Mouse (Mus musculus): ENCODE data around the gene Fam170b. TPM values are rescaled to one million over a fixed set of nuclear protein-coding genes. Genes with fewer than 3 reads are reported as not detected.

The Fam170b gene
- polyA plus RNA-seq (2017; shearing (Covaris generic)) = not detected

GRCm38 (mm10) chr14:32833847-32834246 lies at the start of gene Fam170b:
Gene Fam170b, plus strand, starts transcription at chr14:32833962.
- ATAC-seq = no peak

DNA sequence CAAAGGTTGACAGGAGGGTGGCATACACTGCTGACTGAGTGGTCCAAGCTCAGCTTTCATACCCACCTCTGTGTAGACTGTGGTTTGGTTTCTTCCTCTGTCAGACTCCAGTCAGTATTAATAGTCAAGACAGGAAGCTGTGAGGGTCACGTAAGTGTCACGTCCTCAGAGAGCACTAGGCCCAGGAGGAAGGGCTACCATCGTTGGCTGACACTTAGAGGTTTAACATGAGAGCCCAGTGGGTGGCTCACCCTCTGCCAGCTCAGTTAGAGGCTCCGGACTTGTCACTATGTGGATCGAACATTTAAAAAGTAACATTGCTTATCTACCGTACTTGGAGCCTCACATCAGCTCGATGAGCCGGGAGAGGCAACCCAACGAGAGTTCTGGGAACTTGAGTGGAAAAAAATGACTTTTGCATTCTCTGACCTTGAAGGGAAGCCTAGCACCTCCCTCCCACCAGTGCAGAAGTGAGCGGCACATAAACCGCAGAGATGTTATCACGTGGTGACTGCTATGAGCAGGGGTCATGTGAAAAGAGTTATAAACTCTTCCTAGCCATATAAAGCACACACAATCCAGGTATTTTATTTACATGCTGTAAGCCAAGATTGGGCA lies 49.5 kb upstream of the Fam170b start:
- peak; percentile 80 for ATAC-seq

GRCm38 (mm10) chr14:32784748-32785134 lies 49.0 kb upstream of the Fam170b start:
- ATAC-seq = peak; percentile 24

DNA sequence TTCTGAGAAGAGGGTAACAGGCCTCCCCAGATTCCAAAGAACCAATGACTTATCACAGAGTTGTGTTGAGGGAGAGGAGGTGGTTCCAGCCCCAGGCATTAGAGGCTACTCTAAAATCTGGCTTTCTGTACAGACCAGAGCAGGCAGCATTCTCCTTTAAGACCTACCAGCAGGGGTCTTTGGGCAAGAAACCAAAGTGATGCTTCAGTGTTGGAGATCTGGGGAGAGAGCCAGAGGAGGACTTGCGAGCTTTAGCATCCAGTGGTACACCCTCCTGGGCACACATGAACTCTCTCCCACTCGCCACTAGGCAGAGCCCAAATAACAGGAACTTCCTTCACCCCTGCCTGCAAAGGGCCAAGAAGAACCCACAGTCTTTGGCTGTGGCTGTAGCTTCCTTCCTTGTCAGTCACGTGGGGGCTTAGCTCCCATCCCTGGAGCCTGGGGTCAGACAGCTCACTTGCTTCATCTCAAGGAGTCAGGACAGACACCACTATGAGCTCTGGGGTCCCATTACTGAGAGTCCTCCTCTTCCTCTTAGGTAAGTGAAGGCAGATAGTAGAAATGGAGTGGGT lies 48.1 kb upstream of the Fam170b start, which contains the start of gene Tmem273:
Tmem273 (plus strand) TSS at position 408 of the 575 bp plus-strand sequence.
- ATAC-seq = no peak

- no peak for ATAC-seq
Measured at GRCm38 (mm10) chr14:32787691-32788090, 46.1 kb upstream of the Fam170b start.

GRCm38 (mm10) chr14:32796375-32796774 lies 37.4 kb upstream of the Fam170b start:
- ATAC-seq = no peak

- ATAC-seq = no peak
Measured at GRCm38 (mm10) chr14:32797803-32798202, 36.0 kb upstream of the Fam170b start.

DNA sequence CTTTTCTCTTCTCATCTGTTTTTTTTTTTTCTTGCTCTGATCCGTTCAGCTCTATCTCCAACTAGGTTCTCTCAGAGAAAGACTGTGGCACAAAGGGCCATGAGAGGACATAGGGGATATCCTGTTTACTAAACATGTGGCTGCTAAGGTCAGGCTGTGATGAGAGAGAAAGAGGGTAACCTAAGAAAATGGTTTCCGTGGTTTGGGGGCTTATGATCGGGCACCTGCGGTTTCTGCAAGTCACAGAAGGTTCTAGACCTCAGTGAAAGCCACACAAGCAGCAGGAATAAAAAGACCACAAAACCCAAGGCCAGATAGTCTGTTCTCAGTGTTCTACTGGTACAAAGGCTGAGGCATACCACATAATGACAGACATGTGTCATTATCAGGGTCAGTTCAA lies 35.4 kb upstream of the Fam170b start:
- peak; percentile 49 for ATAC-seq

GRCm38 (mm10) chr14:32800048-32800447 lies 33.7 kb upstream of the Fam170b start:
- no peak for ATAC-seq

DNA sequence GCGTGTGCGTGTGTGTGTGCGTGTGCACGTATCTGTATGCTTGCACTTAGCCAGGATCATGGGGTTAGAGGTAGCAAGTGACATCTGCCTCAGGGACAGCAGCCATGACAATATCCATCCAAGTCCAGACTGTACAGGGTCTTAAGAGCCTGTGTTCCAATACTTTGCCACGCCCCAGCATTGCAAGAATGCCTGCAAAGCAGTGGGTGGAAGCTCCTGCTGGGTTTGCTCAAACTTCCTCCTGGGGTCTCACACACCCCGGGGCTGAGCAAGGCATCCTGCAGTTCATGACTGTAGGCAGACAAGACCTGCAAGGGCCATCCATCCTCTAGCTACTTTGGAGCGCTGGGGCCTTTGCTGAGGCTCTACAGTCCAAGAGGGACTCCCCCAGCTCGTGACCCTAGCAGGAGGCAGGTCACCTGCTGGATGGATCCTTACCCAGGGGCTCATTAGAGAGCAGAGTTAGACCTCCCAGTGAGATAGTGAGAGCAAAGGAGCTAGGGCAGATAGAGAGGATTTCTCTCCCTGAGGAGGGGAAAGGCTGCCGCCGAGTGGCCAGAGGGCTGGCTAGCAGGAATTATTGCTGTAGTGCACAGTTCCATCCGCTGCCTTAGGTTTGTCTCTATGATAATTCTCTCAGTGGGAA lies 32.6 kb upstream of the Fam170b start:
- no peak for ATAC-seq

- no peak for ATAC-seq
Measured at GRCm38 (mm10) chr14:32801662-32802024, 32.1 kb upstream of the Fam170b start.

GRCm38 (mm10) chr14:32810111-32810510 lies 23.7 kb upstream of the Fam170b start:
- no peak for ATAC-seq

GRCm38 (mm10) chr14:32812429-32812828 lies 21.3 kb upstream of the Fam170b start:
- ATAC-seq = no peak

GRCm38 (mm10) chr14:32814961-32815360 lies 18.8 kb upstream of the Fam170b start:
- ATAC-seq = no peak

DNA sequence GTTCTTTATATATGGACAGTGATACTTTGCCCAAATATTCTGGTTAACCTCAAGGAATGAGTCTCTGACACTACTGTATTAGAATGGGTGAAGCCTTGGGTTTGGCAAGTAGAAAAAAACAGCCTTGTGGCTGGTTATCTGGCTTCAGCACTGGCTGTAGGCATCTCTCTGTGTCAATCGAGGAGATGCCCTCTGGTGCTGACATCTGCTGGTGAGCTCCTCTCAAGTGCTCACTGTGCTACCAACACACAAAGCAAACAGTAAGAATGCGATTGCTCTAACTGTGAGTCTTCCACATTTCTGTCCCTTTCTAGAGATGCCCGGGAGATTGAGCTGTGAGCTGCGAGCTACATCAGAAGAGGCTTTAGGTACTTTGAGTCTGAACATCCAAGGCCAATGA lies 17.2 kb upstream of the Fam170b start:
- ATAC-seq = no peak

DNA sequence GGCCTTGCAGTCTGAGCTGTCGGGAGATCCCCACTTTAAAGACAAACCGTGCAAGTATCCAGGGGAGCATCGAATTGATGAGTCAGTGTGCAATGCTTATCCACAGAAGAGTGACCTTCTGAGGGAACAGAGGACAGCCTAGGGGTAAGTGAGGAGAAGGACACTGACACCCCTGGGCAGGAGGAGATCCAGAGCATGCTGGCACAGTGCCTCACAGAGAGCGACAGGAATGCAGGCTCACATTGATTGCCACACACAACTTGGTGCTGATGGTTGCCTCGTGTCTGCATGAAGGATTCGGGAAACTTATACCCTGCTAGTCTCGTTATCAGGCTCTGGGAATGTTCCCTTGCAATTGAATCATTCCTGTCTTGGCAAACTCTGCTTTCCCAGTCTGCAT lies 16.5 kb upstream of the Fam170b start:
- no peak for ATAC-seq

- no peak for ATAC-seq
Measured at GRCm38 (mm10) chr14:32819297-32819696, 14.5 kb upstream of the Fam170b start.

DNA sequence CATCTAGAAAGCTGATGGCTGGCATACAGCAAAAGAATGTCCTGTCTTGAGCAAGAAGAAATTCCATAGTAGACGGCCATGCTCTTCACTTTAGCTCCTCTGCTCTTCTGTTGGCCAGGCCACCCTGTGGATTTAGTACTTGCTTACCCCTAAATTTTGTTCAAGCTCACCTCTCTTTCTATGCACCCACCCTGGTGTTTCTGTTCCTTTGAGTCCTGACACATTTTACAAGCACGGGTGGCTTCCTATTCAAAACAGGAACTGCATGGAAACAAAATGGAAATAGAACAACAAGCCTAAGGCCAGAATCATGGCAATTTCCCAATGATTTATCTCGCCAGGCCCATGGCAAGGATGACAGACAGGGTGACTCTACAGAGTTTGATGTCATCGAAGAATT lies 10.9 kb upstream of the Fam170b start:
- no peak for ATAC-seq

DNA sequence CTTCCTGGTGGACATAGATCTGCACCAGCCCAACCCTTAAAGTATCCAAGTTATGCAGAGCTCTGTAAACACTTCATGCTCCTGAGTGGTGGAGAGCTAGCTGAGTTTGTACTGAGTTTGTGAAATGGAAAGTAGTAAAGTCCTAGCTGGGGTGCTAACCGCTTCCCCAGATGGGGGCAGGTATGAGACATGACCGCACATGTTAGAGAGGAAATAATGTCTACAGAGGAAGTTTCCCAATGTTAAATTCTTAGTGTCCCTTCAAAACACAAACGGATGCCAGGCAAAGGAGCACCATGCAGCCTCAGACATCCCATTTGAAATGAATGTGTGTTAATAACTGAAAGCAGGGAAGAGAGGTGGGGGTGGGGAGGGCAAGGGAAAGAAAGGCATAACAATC lies 9.9 kb upstream of the Fam170b start:
- ATAC-seq = no peak

GRCm38 (mm10) chr14:32824267-32825150 lies 9.3 kb upstream of the Fam170b start:
- ATAC-seq = no peak

DNA sequence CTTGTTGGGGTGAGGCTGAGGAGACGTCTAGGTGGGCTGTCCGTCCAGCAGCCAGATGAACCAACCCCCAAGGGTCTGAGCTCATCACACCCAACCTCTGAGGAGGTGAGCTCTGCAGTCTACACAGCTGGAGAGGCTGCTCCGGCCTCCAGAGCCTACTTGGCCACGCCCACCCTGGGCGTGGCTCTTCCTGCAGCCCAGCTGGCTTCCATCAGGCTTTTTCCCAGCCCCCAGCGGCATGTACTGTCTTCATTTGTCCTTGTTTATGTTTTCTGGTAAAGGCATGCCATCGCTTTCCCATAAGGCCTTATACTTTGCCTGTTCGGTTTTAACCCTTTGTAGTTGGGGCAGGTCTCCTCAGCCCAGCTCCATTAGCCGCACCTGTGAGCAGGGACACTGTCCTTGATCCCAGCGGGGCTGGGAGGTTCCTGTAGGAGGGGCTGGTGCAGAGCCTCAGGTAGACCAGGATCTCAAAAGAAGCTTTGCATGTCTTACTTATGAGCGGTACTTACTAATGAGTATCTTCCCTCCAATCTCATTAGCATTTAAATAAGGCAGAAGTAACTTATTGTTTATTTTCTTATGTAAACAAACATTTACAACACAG lies 8.2 kb upstream of the Fam170b start:
- ATAC-seq = no peak

DNA sequence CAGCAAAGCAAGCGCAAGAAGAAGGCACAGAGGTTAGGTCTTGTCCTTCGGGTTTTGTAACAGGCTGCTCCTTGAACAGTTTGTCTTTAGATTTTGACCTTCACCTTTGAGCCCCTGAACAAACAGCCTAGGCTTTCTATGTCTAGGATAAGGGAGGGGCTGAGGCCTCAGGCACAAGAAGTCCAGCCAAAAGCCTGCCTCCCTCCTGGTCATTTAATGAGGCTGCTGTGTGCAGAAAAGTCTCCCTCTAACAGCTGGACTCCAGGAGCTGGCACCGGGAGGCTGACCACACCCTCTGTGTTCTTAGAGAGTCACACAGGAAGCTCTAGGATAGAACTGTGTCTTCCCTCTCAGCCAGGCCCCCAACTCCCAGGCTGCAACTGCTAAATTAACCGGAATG lies 6.6 kb upstream of the Fam170b start:
- no peak for ATAC-seq

Data from CD4-positive, CD25-positive, alpha-beta regulatory T cell, adult 4 months (primary cell).